Mouse (Mus musculus): Measurements from ENCODE around the gene Maml2. TPM values are rescaled to one million over a fixed set of nuclear protein-coding genes. Genes with fewer than 3 reads are reported as not detected.
A peak's percentile ranks its signal among the peaks of the same experiment; 100 is the strongest.

Maml2 gene
- polyA plus RNA-seq, 1 experiment from 2014 or later: 11.5 TPM

- Histone ChIP-seq H3K9me3 (no peaks in the 10 kb centered on the region), H3K27me3 (no peaks in the 10 kb centered on the region), H3K4me2 (replicated peaks) (no peak overlapping the region), H3K36me3 (no peaks in the 10 kb centered on the region), H3K27ac (no peak overlapping the region), H3K4me1 (replicated peaks) (peaks cover 21% of the 10 kb centered on the region), H3K4me3 (replicated peaks) (no peak overlapping the region), H3K9ac (replicated peaks) (no peak overlapping the region)
- ATAC-seq: no peak
- WGBS: 86% methylated on average over 6 of the region's 6 CpGs
These were observed 248.0 kb downstream of the Maml2 start for GRCm38 (mm10) chr9:13545726-13546125.

- 77% methylated on average over 3 of the region's 3 CpGs for WGBS
- Histone ChIP-seq H3K4me1 (replicated peaks) (no peaks in the 10 kb centered on the region; the same call in 1 of the 2 replicates), H3K27ac (no peak overlapping the region)
These were observed 252.2 kb downstream of the Maml2 start for GRCm38 (mm10) chr9:13549911-13550310.

GRCm38 (mm10) chr9:13552380-13553052 lies 254.8 kb downstream of the Maml2 start:
- WGBS: 80% methylated on average over 5 of the region's 5 CpGs
- Histone ChIP-seq H3K27me3 (no peaks in the 10 kb centered on the region), H3K4me2 (replicated peaks) (no peak overlapping the region), H3K9me3 (no peaks in the 10 kb centered on the region), H3K4me3 (replicated peaks) (no peak overlapping the region), H3K4me1 (replicated peaks) (no peaks in the 10 kb centered on the region), H3K36me3 (no peaks in the 10 kb centered on the region), H3K27ac (no peak overlapping the region), H3K9ac (replicated peaks) (no peak overlapping the region)
- 0 out of 2 replicates have a peak, but pooled peaks have one; percentile 30 for ATAC-seq

More at GRCm38 (mm10) chr9:13549911-13550310, 252.2 kb downstream of the Maml2 start:
- Histone ChIP-seq H3K36me3 (no peaks in the 10 kb centered on the region), H3K4me3 (replicated peaks) (no peak overlapping the region), H3K9ac (replicated peaks) (no peak overlapping the region), H3K27me3 (no peaks in the 10 kb centered on the region), H3K4me2 (replicated peaks) (no peak overlapping the region), H3K9me3 (no peaks in the 10 kb centered on the region)
- ATAC-seq: no peak

GRCm38 (mm10) chr9:13554773-13555172 lies 257.0 kb downstream of the Maml2 start:
- Histone ChIP-seq H3K4me2 (replicated peaks) (no peak overlapping the region), H3K27ac (no peak overlapping the region), H3K4me1 (replicated peaks) (no peaks in the 10 kb centered on the region), H3K9ac (replicated peaks) (no peak overlapping the region), H3K36me3 (no peaks in the 10 kb centered on the region), H3K9me3 (no peaks in the 10 kb centered on the region), H3K4me3 (replicated peaks) (no peak overlapping the region), H3K27me3 (no peaks in the 10 kb centered on the region)
- WGBS: 96% methylated on average over 5 of the region's 5 CpGs
- no peak for ATAC-seq

- no peaks in the 10 kb centered on the region for H3K36me3 ChIP-seq
- H3K9ac ChIP-seq (replicated peaks): no peak overlapping the region
- WGBS: 32% methylated on average over 8 of the region's 8 CpGs
- H3K4me1 ChIP-seq (replicated peaks): no peaks in the 10 kb centered on the region
- peak; percentile 60; the same call in 1 of the 2 replicates for ATAC-seq
- H3K4me3 ChIP-seq (replicated peaks): no peak overlapping the region
- no peaks in the 10 kb centered on the region for H3K27me3 ChIP-seq
- no peak overlapping the region for H3K4me2 ChIP-seq (replicated peaks)
- H3K9me3 ChIP-seq: no peaks in the 10 kb centered on the region
- no peak overlapping the region for H3K27ac ChIP-seq
These were observed 258.3 kb downstream of the Maml2 start for GRCm38 (mm10) chr9:13555973-13556481.

- H3K36me3 ChIP-seq: no peaks in the 10 kb centered on the region
- H3K27ac ChIP-seq: no peak overlapping the region
- H3K27me3 ChIP-seq: no peaks in the 10 kb centered on the region
- no peak overlapping the region for H3K4me2 ChIP-seq (replicated peaks)
- no peak overlapping the region for H3K9ac ChIP-seq (replicated peaks)
- ATAC-seq: no peak
- WGBS: 96% methylated on average over 3 of the region's 3 CpGs
- H3K4me1 ChIP-seq (replicated peaks): no peaks in the 10 kb centered on the region
- H3K9me3 ChIP-seq: no peaks in the 10 kb centered on the region
- H3K4me3 ChIP-seq (replicated peaks): no peak overlapping the region
These were observed 258.9 kb downstream of the Maml2 start for GRCm38 (mm10) chr9:13556696-13557095.

- Histone ChIP-seq H3K36me3 (no peaks in the 10 kb centered on the region), H3K9ac (replicated peaks) (no peak overlapping the region), H3K27me3 (no peaks in the 10 kb centered on the region), H3K4me3 (replicated peaks) (no peak overlapping the region), H3K4me1 (replicated peaks) (peaks cover 8% of the 10 kb centered on the region), H3K4me2 (replicated peaks) (no peak overlapping the region), H3K27ac (no peak overlapping the region), H3K9me3 (no peaks in the 10 kb centered on the region)
- 79% methylated on average over 4 of the region's 4 CpGs for WGBS
- no peak for ATAC-seq
These were observed 261.1 kb downstream of the Maml2 start for GRCm38 (mm10) chr9:13558811-13559372.

GRCm38 (mm10) chr9:13560651-13561050 lies 262.9 kb downstream of the Maml2 start:
- no peak overlapping the region for H3K4me2 ChIP-seq (replicated peaks)
- H3K4me3 ChIP-seq (replicated peaks): no peak overlapping the region
- no peaks in the 10 kb centered on the region for H3K36me3 ChIP-seq
- H3K9ac ChIP-seq (replicated peaks): no peak overlapping the region
- no peaks in the 10 kb centered on the region for H3K9me3 ChIP-seq
- 89% methylated on average over 9 of the region's 9 CpGs for WGBS
- peaks cover 24% of the 10 kb centered on the region for H3K4me1 ChIP-seq (replicated peaks)
- ATAC-seq: no peak
- no peak overlapping the region for H3K27ac ChIP-seq
- H3K27me3 ChIP-seq: no peaks in the 10 kb centered on the region

GRCm38 (mm10) chr9:13561335-13561734 lies 263.6 kb downstream of the Maml2 start:
- no peaks in the 10 kb centered on the region for H3K27me3 ChIP-seq
- no peaks in the 10 kb centered on the region for H3K36me3 ChIP-seq
- no peaks in the 10 kb centered on the region for H3K9me3 ChIP-seq
- whole genome bisulfite sequencing: 87% methylated on average over 1 of the region's 1 CpGs
- H3K27ac ChIP-seq: no peak overlapping the region
- no peak overlapping the region for H3K4me3 ChIP-seq (replicated peaks)
- H3K9ac ChIP-seq (replicated peaks): no peak overlapping the region
- ATAC-seq: no peak
- no peak overlapping the region for H3K4me2 ChIP-seq (replicated peaks)
- H3K4me1 ChIP-seq (replicated peaks): peaks cover 26% of the 10 kb centered on the region

GRCm38 (mm10) chr9:13563475-13564414 lies 266.0 kb downstream of the Maml2 start:
- H3K27me3 ChIP-seq: no peaks in the 10 kb centered on the region
- peaks cover 26% of the 10 kb centered on the region for H3K4me1 ChIP-seq (replicated peaks)
- no peak overlapping the region for H3K9ac ChIP-seq (replicated peaks)
- no peak overlapping the region for H3K4me2 ChIP-seq (replicated peaks)
- no peak overlapping the region for H3K4me3 ChIP-seq (replicated peaks)
- no peaks in the 10 kb centered on the region for H3K36me3 ChIP-seq
- WGBS: 75% methylated on average over 10 of the region's 10 CpGs
- no peak overlapping the region for H3K27ac ChIP-seq
- ATAC-seq: no peak
- H3K9me3 ChIP-seq: no peaks in the 10 kb centered on the region

- H3K27ac ChIP-seq: no peak overlapping the region
- H3K27me3 ChIP-seq: no peaks in the 10 kb centered on the region
- no peak overlapping the region for H3K4me2 ChIP-seq (replicated peaks)
- ATAC-seq: no peak
- H3K36me3 ChIP-seq: no peaks in the 10 kb centered on the region
- no peaks in the 10 kb centered on the region for H3K9me3 ChIP-seq
- no peak overlapping the region for H3K4me3 ChIP-seq (replicated peaks)
- WGBS: 61% methylated on average over 11 of the region's 11 CpGs
- H3K4me1 ChIP-seq (replicated peaks): peaks cover 26% of the 10 kb centered on the region
- no peak overlapping the region for H3K9ac ChIP-seq (replicated peaks)
These were observed 267.7 kb downstream of the Maml2 start for GRCm38 (mm10) chr9:13565343-13566019.
